Mouse (Mus musculus): ENCODE data around the gene Lss. TPM values are rescaled to one million over a fixed set of nuclear protein-coding genes. Genes with fewer than 3 reads are reported as not detected.

Gene Lss
- polyA plus RNA-seq, 1 experiment from 2014 or later: 15.8 TPM

DNA sequence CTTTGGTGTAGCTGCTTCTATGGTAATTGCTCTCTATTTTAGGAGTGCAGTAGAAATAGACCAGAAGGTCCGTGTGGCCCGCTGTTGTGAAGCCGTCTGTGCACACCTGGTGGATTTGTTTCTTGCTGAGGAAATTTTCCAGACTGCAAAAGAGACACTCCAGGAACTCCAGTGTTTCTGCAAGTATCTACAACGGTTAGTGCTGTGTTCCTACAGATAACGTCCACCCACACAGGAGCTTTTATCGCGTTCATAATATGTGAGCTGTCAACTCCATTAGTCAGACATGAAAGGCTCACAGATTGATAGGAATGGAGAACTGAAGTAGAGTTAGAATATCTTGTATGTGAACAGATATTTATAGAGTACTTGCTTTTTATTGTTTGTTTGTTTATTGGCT, 35.0 kb upstream of the Lss start:
- Histone ChIP-seq H3K4me1 (ENCODE audit: insufficient read depth) (no peaks in the 10 kb centered on the region), H3K36me3 (replicated peaks; ENCODE audit: insufficient read depth, low read length) (peaks cover 75% of the 10 kb centered on the region), H3K9me3 (ENCODE audit: low read length) (no peaks in the 10 kb centered on the region), H3K4me3 (ENCODE audit: low read depth, low read length) (no peak overlapping the region), H3K27ac (ENCODE audit: low read depth) (no peak overlapping the region), H3K9ac (replicated peaks) (no peak overlapping the region), H3K27me3 (ENCODE audit: insufficient read depth, low read length) (no peaks in the 10 kb centered on the region), H3K4me2 (ENCODE audit: low read depth, low read length) (no peak overlapping the region)
- no peak for TF ChIP-seq EP300 (IDR thresholded peaks at IDR 0.05; ENCODE audit: low read depth)
- TF ChIP-seq CTCF (IDR thresholded peaks at IDR 0.05; ENCODE audit: low read depth): no peak
- WGBS (ENCODE audit: insufficient replicate concordance): 79% methylated on average over 7 of the region's 7 CpGs
- DNase-seq (no peak), ATAC-seq (no peak)

DNA sequence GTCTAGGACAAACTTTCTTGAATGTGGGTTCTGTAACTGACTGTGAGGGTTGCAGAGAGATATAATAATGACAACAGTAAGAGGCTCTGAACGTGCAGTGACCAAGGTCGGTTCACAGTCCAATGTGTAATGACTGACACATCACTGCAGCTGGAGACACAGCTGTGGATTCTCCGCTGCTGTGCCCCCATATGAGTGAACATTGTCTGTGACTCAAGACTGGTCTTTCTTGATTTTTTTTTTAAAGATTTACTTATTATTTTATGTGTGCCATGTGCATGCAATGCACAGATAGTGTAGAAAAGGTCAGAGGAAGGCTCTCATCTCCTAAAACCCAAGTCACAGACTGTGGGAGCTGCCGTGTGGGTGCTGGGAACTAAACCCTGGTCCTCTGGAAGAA, 33.9 kb upstream of the Lss start:
- no peak overlapping the region for H3K4me2 ChIP-seq (ENCODE audit: low read depth, low read length)
- TF ChIP-seq CTCF (IDR thresholded peaks at IDR 0.05; ENCODE audit: low read depth): no peak
- TF ChIP-seq EP300 (IDR thresholded peaks at IDR 0.05; ENCODE audit: low read depth): no peak
- no peak overlapping the region for H3K27ac ChIP-seq (ENCODE audit: low read depth)
- no peaks in the 10 kb centered on the region for H3K4me1 ChIP-seq (ENCODE audit: insufficient read depth)
- no peaks in the 10 kb centered on the region for H3K27me3 ChIP-seq (ENCODE audit: insufficient read depth, low read length)
- WGBS (ENCODE audit: insufficient replicate concordance): 92% methylated on average over 4 of the region's 4 CpGs
- ATAC-seq (no peak), DNase-seq (no peak)
- H3K9ac ChIP-seq (replicated peaks): no peak overlapping the region
- H3K4me3 ChIP-seq (ENCODE audit: low read depth, low read length): no peak overlapping the region
- no peaks in the 10 kb centered on the region for H3K9me3 ChIP-seq (ENCODE audit: low read length)
- peaks cover 70% of the 10 kb centered on the region for H3K36me3 ChIP-seq (replicated peaks; ENCODE audit: insufficient read depth, low read length)

DNA sequence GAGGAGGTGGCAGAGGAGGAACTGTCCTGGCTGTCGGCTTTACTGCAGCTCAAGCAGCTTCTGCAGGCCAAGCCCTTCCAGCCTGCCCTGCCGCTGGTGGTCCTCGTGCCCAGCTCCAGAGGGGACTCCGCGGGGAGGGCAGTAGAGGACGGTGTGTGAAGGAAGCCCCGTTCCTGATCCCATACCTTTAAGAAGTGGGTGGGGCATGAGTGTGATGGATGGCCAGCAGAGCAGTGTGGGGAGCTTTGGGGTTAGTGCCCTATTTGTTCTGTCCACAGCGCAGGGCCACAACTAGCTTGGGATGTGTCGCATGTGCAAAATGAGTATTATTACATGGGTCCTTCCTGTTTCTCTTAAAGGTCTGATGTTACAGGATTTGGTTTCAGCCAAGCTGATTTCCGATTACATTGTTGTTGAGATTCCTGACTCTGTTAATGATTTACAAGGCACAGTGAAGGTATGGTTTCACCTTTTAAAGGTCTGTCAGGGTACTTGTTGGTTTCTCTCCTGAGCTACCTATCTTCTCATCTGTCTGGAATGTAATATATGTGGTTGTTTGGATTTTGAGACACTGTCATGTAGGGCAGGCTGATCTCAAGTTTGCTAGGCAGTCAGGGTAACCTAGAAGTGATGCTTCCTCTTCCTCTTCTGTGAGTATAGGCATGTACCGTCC, 27.0 kb upstream of the Lss start:
- H3K27me3 ChIP-seq (ENCODE audit: insufficient read depth, low read length): no peaks in the 10 kb centered on the region
- H3K4me3 ChIP-seq (ENCODE audit: low read depth, low read length): no peak overlapping the region
- no peak overlapping the region; the same call in 1 of the 2 replicates for H3K27ac ChIP-seq (ENCODE audit: low read depth)
- peak; percentile 64 for ATAC-seq
- H3K36me3 ChIP-seq (replicated peaks; ENCODE audit: insufficient read depth, low read length): peaks cover 67% of the 10 kb centered on the region
- no peak overlapping the region for H3K4me2 ChIP-seq (ENCODE audit: low read depth, low read length)
- no peak for TF ChIP-seq CTCF (IDR thresholded peaks at IDR 0.05; ENCODE audit: low read depth)
- no peak for TF ChIP-seq EP300 (IDR thresholded peaks at IDR 0.05; ENCODE audit: low read depth)
- WGBS (ENCODE audit: insufficient replicate concordance): 72% methylated on average over 11 of the region's 11 CpGs
- H3K9ac ChIP-seq (replicated peaks): no peak overlapping the region
- no peak for DNase-seq
- H3K9me3 ChIP-seq (ENCODE audit: low read length): no peaks in the 10 kb centered on the region
- no peaks in the 10 kb centered on the region for H3K4me1 ChIP-seq (ENCODE audit: insufficient read depth)

DNA sequence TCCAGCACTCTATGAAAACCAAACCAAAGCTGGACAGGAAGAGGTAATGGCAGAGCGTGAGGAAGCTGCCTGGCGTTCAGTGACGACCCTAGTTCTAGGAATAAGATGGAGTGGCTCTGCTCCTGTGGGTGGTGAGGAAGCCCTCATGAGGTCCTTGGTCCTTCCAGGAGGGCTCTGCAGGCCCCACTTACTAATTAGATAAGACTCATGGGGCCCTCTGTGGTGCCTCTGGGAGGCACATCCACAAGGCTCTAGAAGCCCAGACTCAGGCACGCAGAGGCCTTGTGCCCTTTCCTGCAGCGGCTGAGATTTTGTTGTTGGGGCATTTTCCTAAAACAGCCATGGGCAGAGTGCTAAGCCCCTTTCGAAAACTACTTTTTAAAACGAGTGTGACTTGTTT, 25.5 kb upstream of the Lss start:
- H3K4me2 ChIP-seq (ENCODE audit: low read depth, low read length): no peak overlapping the region
- no peak for ATAC-seq
- no peaks in the 10 kb centered on the region for H3K9me3 ChIP-seq (ENCODE audit: low read length)
- TF ChIP-seq EP300 (IDR thresholded peaks at IDR 0.05; ENCODE audit: low read depth): no peak
- no peak for TF ChIP-seq CTCF (IDR thresholded peaks at IDR 0.05; ENCODE audit: low read depth)
- H3K4me1 ChIP-seq (ENCODE audit: insufficient read depth): no peaks in the 10 kb centered on the region
- no peak overlapping the region for H3K4me3 ChIP-seq (ENCODE audit: low read depth, low read length)
- peaks cover 58% of the 10 kb centered on the region for H3K36me3 ChIP-seq (replicated peaks; ENCODE audit: insufficient read depth, low read length)
- H3K27me3 ChIP-seq (ENCODE audit: insufficient read depth, low read length): no peaks in the 10 kb centered on the region
- DNase-seq: no peak
- 81% methylated on average over 7 of the region's 7 CpGs for WGBS (ENCODE audit: insufficient replicate concordance)
- no peak overlapping the region for H3K9ac ChIP-seq (replicated peaks)
- no peak overlapping the region for H3K27ac ChIP-seq (ENCODE audit: low read depth)

DNA sequence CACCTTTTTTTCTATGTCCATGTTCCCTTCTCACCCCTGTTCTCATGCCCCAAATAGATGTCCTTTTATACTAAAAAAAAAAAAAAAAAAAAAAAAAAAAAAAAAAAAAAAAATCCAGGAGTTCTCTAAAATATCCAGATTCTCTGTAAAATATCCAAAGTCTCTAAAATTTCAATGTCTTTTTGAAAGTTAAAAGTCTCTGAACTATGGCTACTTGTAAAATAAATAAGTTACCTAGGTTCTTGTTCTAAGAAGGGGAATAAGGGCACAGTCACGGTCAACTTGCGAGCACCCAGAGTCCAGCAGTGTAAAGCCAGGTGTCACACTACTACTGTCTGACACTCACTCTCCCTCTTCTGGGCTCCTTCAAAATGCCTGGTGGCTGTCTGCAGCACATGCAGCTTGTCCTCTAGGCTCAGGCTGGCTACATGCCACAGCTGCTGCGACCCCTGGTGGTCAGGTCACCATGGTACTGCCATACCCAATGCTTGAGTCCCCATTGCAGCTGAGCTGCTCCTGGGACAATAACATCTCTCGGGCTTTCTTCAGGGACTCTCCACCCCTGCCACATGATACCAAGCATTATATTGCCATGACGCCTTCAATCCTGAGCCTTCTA, 18.3 kb upstream of the Lss start:
- 48% methylated on average over 5 of the region's 5 CpGs for WGBS (ENCODE audit: insufficient replicate concordance)
- DNase-seq (peak; percentile 89), ATAC-seq (peak; percentile 93)
- Histone ChIP-seq H3K36me3 (replicated peaks; ENCODE audit: insufficient read depth, low read length) (peaks cover 37% of the 10 kb centered on the region), H3K4me2 (ENCODE audit: low read depth, low read length) (no peak overlapping the region), H3K4me1 (ENCODE audit: insufficient read depth) (no peaks in the 10 kb centered on the region), H3K27me3 (ENCODE audit: insufficient read depth, low read length) (no peaks in the 10 kb centered on the region), H3K9ac (replicated peaks) (no peak overlapping the region), H3K27ac (ENCODE audit: low read depth) (no peak overlapping the region), H3K9me3 (ENCODE audit: low read length) (peaks cover 2% of the 10 kb centered on the region; the same call in 1 of the 2 replicates), H3K4me3 (ENCODE audit: low read depth, low read length) (no peak overlapping the region)
- TF ChIP-seq EP300 (IDR thresholded peaks at IDR 0.05; ENCODE audit: low read depth): no peak
- peak; percentile 95 for TF ChIP-seq CTCF (IDR thresholded peaks at IDR 0.05; ENCODE audit: low read depth)

DNA sequence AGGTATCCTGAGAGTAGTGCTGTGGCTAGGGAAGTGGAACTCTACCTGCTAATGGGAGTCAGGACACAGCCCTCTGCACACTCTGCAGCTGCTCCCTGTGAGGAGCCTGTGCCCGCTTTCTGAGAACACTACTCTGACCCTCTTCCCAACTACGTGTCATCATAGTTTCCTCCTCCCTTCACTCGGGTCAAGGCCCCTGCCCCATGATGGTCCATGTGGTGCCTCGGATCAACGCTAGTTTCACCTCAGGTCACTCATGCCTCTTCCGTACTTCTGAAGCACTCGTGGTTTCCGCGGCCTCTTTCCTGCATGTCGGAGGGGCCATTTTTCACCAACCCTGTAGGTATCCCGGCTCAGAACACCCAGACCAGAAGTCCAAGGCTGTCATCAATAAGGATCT, 466 bp upstream of the Lss start:
- DNase-seq (no peak), ATAC-seq (no peak)
- peaks cover 3% of the 10 kb centered on the region; the same call in 1 of the 2 replicates for H3K36me3 ChIP-seq (replicated peaks; ENCODE audit: insufficient read depth, low read length)
- peak overlapping the region; percentile 61 for H3K4me3 ChIP-seq (ENCODE audit: low read depth, low read length)
- H3K27ac ChIP-seq (ENCODE audit: low read depth): peak overlapping the region; percentile 79
- H3K4me1 ChIP-seq (ENCODE audit: insufficient read depth): peaks cover 20% of the 10 kb centered on the region
- peak overlapping the region; percentile 88 for H3K4me2 ChIP-seq (ENCODE audit: low read depth, low read length)
- 1% methylated on average over 11 of the region's 11 CpGs for WGBS (ENCODE audit: insufficient replicate concordance)
- TF ChIP-seq CTCF (IDR thresholded peaks at IDR 0.05; ENCODE audit: low read depth) (no peak), EP300 (IDR thresholded peaks at IDR 0.05; ENCODE audit: low read depth) (no peak)
- no peaks in the 10 kb centered on the region for H3K27me3 ChIP-seq (ENCODE audit: insufficient read depth, low read length)
- no peaks in the 10 kb centered on the region for H3K9me3 ChIP-seq (ENCODE audit: low read length)
- H3K9ac ChIP-seq (replicated peaks): peak overlapping the region; percentile 21
